Mouse (Mus musculus): ENCODE measurements around the gene Asb15.

GRCm38 (mm10) chr6:24607531-24607930 is 79.6 kb downstream of the Asb15 start:
- TF ChIP-seq CHD2 (IDR thresholded peaks at IDR 0.05; ENCODE audit: low read depth, low read length) (no peak), ZNF384 (IDR thresholded peaks at IDR 0.05; ENCODE audit: low read depth, low read length) (no peak), MAFK (IDR thresholded peaks at IDR 0.05; ENCODE audit: insufficient read depth, low read depth, low read length) (no peak), ZC3H11A (IDR thresholded peaks at IDR 0.05; ENCODE audit: borderline replicate concordance, low read depth, low read length) (no peak), HCFC1 (IDR thresholded peaks at IDR 0.05; ENCODE audit: borderline replicate concordance, insufficient read depth, low read length) (no peak)
